Mouse (Mus musculus) liver, embryonic 14.5 days (tissue): ENCODE data around the gene Aqp6.
A peak's percentile ranks its signal among the peaks of the same experiment; 100 is the strongest.

Experiments used
- CTCF ChIP-seq: IDR thresholded peaks from 2 replicates; pipeline ENCODE4 v1.5.1; 2016; ENCODE audit warnings: antibody characterized with exemption, low read depth, control low read depth
- EP300 ChIP-seq: IDR thresholded peaks from 2 replicates; pipeline ENCODE4 v1.6.1; 2016; ENCODE audit warnings: antibody characterized with exemption, low read depth

DNA sequence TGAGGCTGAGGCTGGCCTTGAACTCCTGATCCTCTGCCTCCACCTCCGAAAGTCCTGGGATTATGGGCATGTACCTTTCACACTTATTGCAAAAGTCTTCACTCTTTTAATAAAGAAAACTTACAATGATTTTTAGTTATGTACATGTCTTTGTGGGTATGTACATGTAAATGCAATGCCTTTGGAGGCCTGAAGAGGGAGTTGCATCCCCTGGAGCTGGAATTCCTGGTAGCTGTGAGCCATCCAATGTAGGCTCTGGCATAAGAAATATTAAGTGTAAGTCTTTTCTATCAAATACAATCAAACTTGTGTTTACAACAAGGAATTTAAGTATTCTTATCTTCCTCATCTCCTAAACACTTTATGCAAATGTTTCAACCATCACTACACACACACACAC, 42.3 kb upstream of the Aqp6 start:
- TF ChIP-seq CTCF (peak; percentile 13; the same call in 1 of the 2 replicates), EP300 (no peak)
